Mouse (Mus musculus) thymus, postnatal 4 days (tissue): ENCODE results near the gene Zfp692.
"Not testable (repeated sequence)": the region's sequence is repeated elsewhere in the genome, so short reads cannot be mapped to it uniquely, and the experiment has no call there.

Experiments
- DNase-seq: peaks from one replicate; pipeline ENCODE4 v3.0.0; 2021

Zfp692 gene

DNA sequence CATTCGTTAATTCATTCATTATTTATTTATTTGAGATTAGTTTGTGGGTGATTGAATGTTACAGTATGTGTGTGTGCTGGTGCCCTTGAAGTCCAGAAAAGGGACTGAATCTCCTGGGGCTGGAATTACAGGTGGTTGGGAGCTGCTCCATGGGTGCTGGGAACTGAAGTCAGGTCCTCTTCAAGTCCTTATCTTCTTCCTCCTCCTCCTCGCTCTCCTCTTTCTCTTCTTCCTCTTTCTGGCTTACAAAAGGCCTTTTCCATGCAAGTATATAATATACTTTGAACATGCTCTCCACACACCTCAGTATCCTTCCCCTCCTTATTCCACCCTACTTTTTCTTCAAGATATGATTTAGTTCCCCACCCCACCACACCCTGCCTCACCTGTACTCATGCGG lies 50.2 kb downstream of the Zfp692 start:
- no peak for DNase-seq

DNA sequence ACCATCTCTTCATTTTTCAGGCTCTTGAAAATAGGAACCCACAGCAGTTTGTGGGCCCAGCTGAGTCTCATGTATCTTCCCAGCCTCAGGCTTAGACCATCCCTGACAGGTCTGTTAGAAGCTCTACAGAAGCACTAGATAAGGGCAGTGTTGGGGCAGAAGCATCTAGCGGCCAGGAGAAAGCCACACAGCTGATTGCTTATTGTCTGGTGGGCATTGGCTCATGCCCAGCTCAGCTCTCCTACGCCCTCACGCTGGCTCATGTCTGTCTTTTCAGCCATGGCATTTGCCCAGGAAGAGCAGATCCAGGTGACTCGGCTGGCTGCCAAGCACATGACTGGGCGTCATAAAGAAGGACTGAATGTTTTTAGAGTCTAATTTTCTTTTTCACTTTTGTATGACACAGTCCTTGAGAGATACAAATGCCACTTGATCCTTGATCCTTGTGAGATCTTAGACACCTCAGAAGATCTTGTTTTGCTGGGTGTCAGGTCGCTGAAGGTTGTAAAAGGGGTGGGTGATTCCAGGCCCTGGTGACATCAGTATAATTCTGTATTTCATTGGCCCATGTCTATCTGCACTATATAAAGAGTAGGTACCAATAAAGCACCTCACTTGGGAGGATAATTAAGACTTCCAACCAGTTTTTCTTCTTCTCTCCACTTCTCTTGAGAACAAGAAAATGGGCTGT lies 51.1 kb downstream of the Zfp692 start:
- no peak for DNase-seq

DNA sequence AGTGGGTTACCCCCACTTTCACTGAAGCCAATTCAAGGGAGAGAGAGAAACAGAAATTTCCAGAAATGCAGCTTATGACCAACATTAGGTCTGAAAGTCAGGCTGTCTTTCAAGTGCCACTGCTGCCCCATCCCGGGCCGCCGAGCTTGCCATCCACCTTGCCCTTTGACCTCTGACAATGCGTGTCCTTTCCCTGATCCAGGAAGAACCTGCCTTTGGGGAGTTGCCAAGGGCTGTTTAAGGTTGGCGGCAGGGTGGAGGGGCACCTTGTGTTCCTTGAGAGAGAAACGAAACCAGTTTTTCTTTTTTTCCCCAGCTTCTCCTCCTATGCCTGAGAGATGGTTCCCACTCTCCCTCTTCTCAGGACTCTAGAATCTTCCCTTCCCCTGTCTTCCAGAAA lies 55.7 kb downstream of the Zfp692 start:
- not testable (repeated sequence) for DNase-seq
